24 mouse cellular contexts compared by ENCODE assay signal in the genomic region with DNA sequence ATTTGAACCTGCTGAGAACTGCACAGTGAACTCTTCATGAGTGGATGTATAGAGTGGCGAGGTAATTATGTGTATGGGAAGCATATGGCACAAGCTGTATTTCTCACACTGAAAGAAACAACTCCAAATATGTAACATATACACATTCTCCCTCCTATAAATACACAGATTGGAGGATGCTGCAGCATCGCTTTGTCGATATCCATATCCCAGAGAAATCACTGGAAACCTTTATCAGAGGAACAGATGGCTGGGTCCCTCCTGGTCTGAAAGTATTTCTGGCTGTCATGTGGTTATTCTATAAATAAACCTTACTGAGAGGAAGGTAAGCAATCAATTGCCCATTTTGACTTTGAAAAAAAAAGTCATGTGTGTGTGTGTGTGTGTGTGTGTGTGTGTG.
A peak's percentile ranks its signal among the peaks of the same experiment; 100 is the strongest.
DNase-seq lines count a peak whose midpoint lies in the region; ATAC-seq and TF ChIP-seq lines count a peak whose summit lies in the region.
"Had no signal": no experiment of that assay in that cellular context is flagged by ENCODE, and none has a peak within 500 bp of the region (broad histone marks: within the 10 kb centered on the region; RNA-seq: fewer than 3 reads in every experiment).

No protein-coding gene starts in this region.

- H3K27me3 ChIP-seq in hindbrain, embryonic 15.5 days, result no peaks in the 10 kb centered on the region
- H3K27me3 ChIP-seq in hindbrain, embryonic 10.5 days (ENCODE audit: insufficient read depth, poor library complexity, severe bottlenecking), result no peaks in the 10 kb centered on the region
- H3K27me3 ChIP-seq: embryonic facial prominence, embryonic 15.5 days; heart, embryonic 13.5 days; kidney, embryonic 15.5 days; liver, embryonic 12.5 days; midbrain, embryonic 12.5 days; neural tube, embryonic 13.5 days had no signal

- no peaks in the 10 kb centered on the region for H3K36me3 ChIP-seq in hindbrain, embryonic 15.5 days
- no peaks in the 10 kb centered on the region for H3K36me3 ChIP-seq in hindbrain, embryonic 10.5 days
- H3K36me3 ChIP-seq: embryonic facial prominence, embryonic 10.5 days; embryonic facial prominence, embryonic 15.5 days; heart, embryonic 13.5 days; kidney, embryonic 15.5 days; liver, embryonic 12.5 days; midbrain, embryonic 12.5 days; neural tube, embryonic 13.5 days had no signal

- whole genome bisulfite sequencing in hindbrain, embryonic 15.5 days, result 81% methylated on average over 3 of the region's 3 CpGs
- 87% methylated on average over 3 of the region's 3 CpGs for WGBS in hindbrain, embryonic 10.5 days

- intact Hi-C loops in gastrocnemius, adult 2 months (cut with DNase I), result no loop called here

- TF ChIP-seq CTCF in gastrocnemius, adult 2 months (IDR thresholded peaks at IDR 0.05), result no peak

- H3K4me3 ChIP-seq in hindbrain, embryonic 15.5 days, result no peak overlapping the region
- H3K4me3 ChIP-seq in hindbrain, embryonic 10.5 days, result no peak overlapping the region
- no peak overlapping the region for H3K4me3 ChIP-seq in gastrocnemius, adult 2 months
- H3K4me3 ChIP-seq: embryonic facial prominence, embryonic 10.5 days; embryonic facial prominence, embryonic 15.5 days; heart, embryonic 13.5 days; kidney, embryonic 15.5 days; liver, embryonic 12.5 days; midbrain, embryonic 12.5 days; neural tube, embryonic 13.5 days had no signal

- H3K9ac ChIP-seq in hindbrain, embryonic 15.5 days, result no peak overlapping the region
- H3K9ac ChIP-seq: embryonic facial prominence, embryonic 15.5 days; heart, embryonic 13.5 days; kidney, embryonic 15.5 days; liver, embryonic 12.5 days; liver, postnatal 0 days; midbrain, embryonic 12.5 days; neural tube, embryonic 13.5 days had no signal

- ATAC-seq in hindbrain, embryonic 15.5 days (ENCODE audit: low FRiP score, low read depth), result no peak
- ATAC-seq: CD4-positive, CD25-positive, alpha-beta regulatory T cell, adult 4 months; liver, embryonic 12.5 days; liver, postnatal 0 days had no signal

- no peaks in the 10 kb centered on the region for H3K9me3 ChIP-seq in hindbrain, embryonic 15.5 days
- H3K9me3 ChIP-seq in hindbrain, embryonic 10.5 days, result no peaks in the 10 kb centered on the region
- H3K9me3 ChIP-seq: embryonic facial prominence, embryonic 10.5 days; embryonic facial prominence, embryonic 15.5 days; heart, embryonic 13.5 days; kidney, embryonic 15.5 days; midbrain, embryonic 12.5 days; neural tube, embryonic 13.5 days had no signal

- peak; percentile 59 to 61 for DNase-seq in cerebellum, postnatal 10 days
- DNase-seq in cerebellum, adult 8-10 months, result no peak
- no peak for DNase-seq in hindbrain, embryonic 10.5 days (ENCODE audit: low spot score)
- DNase-seq in brain, adult 2 months (ENCODE audit: low read depth, low spot score), result peak; percentile 58
- DNase-seq in cerebellum, postnatal 14 days, result peak; percentile 38 to 69
- no peak for DNase-seq in left cerebral cortex, adult 18-20 months (ENCODE audit: low spot score in 2 of 2)
- no peak for DNase-seq in gastrocnemius, adult 2 months
- DNase-seq: adrenal gland, postnatal 14 days; gastrocnemius, postnatal 10 days; heart, postnatal 10 days; kidney, adult 18-20 months; kidney, postnatal 25 days; left cerebral cortex, postnatal 4 days; liver, postnatal 0 days; lung, postnatal 36 days had no signal

- H3K27ac ChIP-seq in hindbrain, embryonic 15.5 days (replicated peaks), result 0 out of 2 replicates have a peak overlapping the region, but pooled peaks have one; percentile 14
- no peak overlapping the region for H3K27ac ChIP-seq in hindbrain, embryonic 10.5 days
- H3K27ac ChIP-seq in gastrocnemius, adult 2 months, result no peak overlapping the region
- H3K27ac ChIP-seq: embryonic facial prominence, embryonic 10.5 days; embryonic facial prominence, embryonic 15.5 days; heart, embryonic 13.5 days; kidney, embryonic 15.5 days; liver, embryonic 12.5 days; midbrain, embryonic 12.5 days; neural tube, embryonic 13.5 days had no signal

- H3K4me2 ChIP-seq in hindbrain, embryonic 15.5 days, result no peak overlapping the region
- H3K4me2 ChIP-seq: embryonic facial prominence, embryonic 15.5 days; heart, embryonic 13.5 days; kidney, embryonic 15.5 days; liver, embryonic 12.5 days; midbrain, embryonic 12.5 days; neural tube, embryonic 13.5 days had no signal

- no peaks in the 10 kb centered on the region for H3K4me1 ChIP-seq in hindbrain, embryonic 15.5 days (replicated peaks)
- no peaks in the 10 kb centered on the region for H3K4me1 ChIP-seq in hindbrain, embryonic 10.5 days (replicated peaks)
- H3K4me1 ChIP-seq: embryonic facial prominence, embryonic 10.5 days; embryonic facial prominence, embryonic 15.5 days; heart, embryonic 13.5 days; kidney, embryonic 15.5 days; liver, embryonic 12.5 days; midbrain, embryonic 12.5 days; neural tube, embryonic 13.5 days had no signal

Comparison
In these comparisons a context has a peak if more than half of its experiments do, and no peak if none do; other contexts are left out.
1. DNase-seq: peak in cerebellum, postnatal 10 days (2 of 2), brain, adult 2 months (single experiment) and cerebellum, postnatal 14 days (2 of 2); none in cerebellum, adult 8-10 months (single experiment), hindbrain, embryonic 10.5 days (single experiment), left cerebral cortex, adult 18-20 months (0 of 2) and gastrocnemius, adult 2 months (single experiment).